Mouse (Mus musculus) kidney, postnatal 14 days (tissue): ENCODE results near the gene Relt.

Source experiments
- DNase-seq: peaks from one replicate; pipeline ENCODE4 v3.0.0; 2022; ENCODE audit warnings: mixed read lengths

Relt gene

DNA sequence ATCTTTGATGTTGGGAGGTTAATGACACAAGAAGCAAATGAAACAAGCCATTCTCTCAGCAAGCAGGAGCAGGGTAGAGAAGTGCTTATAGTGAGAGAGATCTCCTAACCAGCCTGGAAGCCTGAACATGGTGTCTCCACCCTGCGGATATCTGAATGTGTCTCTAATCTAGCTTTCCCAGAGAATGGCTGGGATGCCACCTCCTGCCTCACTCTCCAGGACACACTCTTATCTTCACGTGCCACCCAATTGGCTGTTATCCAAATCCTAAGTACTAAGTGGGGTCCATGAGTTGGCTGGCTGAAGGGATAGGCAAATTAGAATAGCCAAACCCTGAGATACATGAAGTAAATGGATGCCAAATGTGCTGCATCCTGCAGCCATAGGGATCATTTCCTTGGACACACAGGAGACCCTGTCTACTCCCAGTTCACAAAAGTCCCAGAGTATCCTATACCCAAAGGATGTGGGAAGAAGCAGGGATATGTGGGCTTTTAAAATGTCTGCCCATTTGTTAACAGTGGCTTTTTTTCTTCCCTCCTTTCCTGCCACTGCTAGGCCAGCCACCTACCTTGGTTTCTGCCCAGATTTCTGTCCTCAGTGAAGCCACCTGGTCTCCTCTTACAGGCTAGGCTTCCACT, 18.7 kb downstream of the Relt start:
- DNase-seq = no peak

DNA sequence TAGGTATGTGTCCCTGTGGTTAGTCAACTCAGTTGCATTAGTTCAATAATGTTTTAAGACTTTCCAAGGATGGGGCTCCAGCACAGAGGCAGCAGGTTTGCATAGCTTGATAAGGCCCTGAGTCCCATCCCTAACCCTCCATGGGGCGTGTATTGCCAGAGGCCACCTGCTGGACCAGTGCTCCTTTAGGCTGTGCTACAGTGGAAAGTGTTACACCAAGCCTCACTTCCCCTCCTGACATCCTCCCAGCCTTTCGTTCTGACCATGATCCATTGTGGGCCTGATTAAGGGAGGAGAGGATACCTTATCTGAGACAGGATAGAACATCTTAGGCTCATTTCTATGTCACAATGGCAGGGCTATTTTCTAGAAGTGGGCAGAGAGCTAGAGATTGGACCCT, 19.4 kb downstream of the Relt start:
- no peak for DNase-seq

DNA sequence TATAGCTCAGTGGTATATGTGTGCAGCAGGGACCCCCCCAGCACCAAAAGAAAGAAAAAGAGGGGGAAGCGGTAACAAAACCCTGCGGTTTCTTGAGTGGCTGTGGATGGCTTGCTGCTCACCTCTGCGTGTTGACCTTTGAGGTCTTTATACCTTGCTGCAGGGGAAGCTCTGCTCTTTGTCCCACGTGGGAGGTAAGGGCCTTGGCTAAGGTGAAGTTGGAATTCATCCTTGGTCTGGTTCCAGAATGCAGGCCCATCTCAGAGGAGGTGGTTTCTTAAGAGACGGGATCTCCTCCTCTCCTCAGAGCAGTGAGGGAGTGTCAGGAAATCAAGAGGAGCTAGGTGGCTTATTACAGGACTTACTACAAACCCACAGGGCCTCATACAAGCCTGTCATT, 21.1 kb downstream of the Relt start:
- peak; percentile 37 for DNase-seq

DNA sequence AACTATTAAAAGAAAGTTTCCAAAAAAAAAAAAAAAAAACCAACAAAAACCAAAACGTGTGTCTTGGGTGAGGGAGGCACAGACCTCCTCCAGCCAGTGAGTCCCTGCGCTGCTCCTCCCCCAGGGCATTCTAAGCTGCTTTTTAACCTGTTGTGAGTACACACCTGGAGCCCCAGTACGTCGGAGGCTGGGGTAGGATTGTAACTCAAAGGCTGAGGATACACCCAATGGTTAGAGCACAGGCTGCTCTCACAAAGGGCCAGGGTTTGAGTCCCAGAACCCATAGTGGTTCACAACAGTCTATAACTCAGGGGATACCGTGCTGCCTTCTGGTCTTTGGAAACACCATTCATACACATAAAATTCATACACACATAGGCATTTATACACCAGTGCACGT, 21.6 kb downstream of the Relt start:
- DNase-seq = no peak

DNA sequence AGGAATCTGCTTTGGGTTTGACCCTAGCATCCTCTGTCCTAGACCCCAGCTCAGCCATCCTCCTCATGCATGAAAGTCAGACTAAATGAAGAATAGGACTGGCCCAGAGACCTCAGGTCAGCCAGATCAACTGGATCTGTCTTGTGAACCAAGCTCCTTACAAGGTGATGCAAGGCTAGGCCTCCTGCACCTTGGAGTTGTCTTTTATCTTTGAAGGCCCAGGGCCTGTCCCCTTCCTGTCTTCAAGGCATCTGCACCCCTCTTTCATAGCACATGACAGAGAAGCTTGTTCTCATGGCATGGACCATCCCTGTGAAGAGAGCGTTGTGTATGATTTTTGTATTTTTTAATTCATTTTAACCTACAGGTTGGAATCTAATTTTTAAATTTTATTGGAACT, 22.3 kb downstream of the Relt start:
- no peak for DNase-seq

DNA sequence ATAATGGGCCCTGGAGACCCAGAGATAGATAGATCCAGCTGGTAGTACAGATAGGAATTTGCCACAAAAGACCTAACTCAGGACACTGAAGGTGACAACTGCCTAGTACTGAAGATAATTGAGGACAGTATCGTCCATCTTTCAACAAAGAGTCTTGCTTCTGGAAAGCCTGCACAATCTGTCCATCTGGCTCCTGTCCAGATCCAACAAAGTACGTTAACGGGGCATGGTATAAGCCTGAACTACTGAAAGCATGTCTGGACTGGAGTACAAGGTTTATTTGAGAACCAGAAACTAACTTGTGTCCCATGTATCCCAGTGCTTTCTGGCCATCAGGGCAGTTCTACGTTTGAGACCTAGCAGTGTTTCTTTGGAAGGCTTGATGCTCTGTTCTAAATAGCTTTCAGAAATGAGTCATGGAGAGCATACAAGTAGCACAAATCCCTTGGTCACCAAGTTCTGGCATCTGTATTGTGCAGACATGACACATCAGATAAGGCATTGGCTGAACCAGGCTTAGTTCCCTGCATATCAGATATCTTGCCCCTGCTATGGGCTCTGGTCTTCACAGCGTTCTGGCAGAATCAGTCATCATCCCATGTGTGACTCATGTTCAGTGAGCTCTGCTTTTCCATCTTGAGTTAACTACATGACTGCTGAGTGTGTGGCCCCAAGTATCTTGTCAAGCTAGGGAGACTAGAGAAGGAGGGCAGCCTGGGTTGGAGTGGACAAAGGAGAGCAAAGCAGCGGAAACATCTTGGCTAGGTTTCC, 23.4 kb downstream of the Relt start:
- no peak for DNase-seq

DNA sequence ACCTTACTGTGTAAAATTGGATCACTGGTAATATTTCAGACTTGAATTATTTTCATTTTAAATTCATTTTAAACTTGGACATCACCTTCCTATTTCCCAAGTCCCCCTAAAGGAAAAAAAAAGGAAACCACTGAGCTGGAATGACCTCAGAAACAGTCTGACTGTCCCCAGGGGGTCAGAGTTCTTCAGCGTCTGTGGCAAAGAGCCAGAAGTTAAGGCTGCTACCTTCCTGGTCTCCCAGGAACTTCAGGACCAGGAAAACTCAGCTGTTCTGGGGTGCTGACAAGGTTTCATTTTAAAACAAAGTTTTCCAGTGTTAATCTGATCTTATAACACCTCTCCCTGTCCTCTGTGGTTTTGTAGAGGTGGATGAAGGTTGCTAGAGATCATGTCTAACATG, 25.5 kb downstream of the Relt start:
- peak; percentile 59 for DNase-seq

DNA sequence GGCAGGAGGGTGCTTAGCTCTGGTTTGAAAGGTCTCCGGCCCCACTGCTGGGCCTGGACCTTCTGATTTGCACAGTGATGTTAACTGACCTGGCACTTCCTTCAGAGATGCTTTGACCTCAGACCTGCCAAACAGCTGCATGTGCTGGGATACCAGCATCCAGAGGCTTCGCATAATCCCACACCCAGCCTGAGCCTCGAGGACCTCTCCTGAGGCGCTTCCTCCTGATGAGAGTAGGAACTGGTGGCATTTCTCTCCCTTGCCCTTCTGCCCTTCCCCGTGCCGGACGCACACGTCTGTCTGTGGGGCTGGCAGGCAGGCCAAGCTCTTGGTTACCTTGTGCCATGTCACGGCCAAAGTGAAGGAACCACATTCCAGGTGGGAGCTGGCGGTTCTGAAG, 26.6 kb downstream of the Relt start:
- no peak for DNase-seq

DNA sequence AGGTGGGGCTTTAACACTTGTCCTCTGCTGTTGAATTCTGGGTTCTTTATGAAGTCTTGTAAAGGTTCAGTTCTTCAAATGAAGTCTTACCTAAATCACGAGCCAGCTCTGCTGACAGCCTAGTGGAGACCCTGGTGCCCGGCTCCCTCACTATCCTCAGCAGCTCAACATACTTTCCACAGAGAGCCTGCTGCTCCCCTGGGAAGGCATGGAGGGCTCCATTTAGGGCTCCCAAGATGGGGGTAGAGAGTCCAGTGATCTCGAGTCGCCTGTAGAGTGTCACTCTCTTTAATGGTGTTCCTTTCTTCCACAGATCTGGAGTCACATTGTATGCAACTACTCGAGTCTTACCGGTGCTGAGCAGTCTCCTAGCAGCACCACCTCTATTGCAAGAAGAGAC, 27.5 kb downstream of the Relt start:
- DNase-seq = no peak

DNA sequence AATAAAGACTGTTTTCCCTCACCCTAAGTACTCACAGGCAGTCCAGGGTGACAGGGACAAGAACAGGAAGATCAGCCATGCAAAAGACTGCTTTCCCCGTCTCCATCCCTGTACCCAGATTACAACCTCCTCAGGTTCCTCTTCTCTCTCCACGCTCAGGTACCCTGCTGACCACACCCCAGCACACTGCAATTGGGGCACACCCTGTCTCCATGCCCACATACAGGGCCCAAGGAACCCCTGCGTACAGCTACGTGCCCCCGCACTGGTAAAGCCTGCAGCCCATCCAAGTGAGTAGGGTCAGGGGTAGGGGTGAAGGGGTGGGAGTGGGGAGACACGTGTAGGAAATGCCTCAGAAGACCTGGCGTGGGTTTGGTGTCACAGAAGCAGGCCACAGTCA, 28.1 kb downstream of the Relt start:
- no peak for DNase-seq

DNA sequence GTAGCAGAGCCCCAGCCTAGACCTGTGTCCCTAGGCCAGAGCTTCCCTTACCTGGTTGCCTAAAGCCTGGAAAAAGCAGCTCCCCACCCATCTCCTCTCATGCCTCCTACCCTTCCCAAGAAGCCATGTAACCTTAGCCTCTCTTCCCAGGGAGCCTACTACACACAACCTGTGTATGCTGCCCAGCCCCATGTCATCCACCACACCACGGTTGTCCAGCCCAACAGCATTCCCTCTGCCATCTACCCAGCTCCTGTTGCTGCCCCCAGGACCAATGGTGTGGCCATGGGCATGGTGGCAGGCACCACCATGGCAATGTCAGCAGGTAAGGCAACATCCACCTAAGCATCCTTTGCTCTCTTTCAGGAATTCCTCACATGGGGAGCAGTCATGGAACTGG, 29.4 kb downstream of the Relt start:
- no peak for DNase-seq

DNA sequence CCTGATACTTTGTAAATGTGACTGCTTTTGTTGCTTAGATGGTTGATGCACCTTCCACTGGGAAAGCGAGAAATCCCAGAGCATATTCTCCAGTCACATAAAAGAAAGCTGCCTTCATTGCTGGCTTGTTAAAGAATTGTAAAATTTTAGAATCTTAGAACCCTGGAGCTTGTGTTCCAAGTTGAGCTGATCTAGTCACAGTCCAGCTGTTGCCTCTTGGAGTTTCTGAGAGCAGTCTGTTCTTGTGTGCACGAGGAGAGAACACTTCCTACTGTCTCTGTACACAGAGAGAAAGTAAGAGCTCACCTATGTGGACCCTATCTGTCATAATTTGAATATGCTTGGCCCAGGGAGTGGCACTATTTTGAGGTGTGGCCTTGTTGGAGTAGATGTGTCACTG, 34.7 kb downstream of the Relt start:
- no peak for DNase-seq

DNA sequence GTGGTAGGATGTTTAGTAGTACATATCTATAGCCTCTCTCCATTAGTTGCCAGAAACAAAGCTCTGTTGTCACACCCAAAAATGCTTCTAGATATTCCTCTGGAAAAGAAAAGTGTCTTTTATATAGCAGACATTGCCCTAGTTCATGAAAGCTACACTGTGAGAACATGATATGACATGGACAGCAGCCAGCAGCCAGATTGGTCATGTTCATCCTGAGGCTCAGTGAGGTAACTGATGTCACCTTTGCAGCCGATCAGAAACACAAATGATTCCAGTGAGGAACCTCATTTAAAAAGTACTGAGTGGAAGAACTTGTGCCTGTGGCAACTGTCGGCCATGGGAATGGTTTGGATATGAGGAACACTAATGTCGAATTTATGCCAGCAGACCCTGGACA, 38.6 kb downstream of the Relt start:
- DNase-seq = no peak

DNA sequence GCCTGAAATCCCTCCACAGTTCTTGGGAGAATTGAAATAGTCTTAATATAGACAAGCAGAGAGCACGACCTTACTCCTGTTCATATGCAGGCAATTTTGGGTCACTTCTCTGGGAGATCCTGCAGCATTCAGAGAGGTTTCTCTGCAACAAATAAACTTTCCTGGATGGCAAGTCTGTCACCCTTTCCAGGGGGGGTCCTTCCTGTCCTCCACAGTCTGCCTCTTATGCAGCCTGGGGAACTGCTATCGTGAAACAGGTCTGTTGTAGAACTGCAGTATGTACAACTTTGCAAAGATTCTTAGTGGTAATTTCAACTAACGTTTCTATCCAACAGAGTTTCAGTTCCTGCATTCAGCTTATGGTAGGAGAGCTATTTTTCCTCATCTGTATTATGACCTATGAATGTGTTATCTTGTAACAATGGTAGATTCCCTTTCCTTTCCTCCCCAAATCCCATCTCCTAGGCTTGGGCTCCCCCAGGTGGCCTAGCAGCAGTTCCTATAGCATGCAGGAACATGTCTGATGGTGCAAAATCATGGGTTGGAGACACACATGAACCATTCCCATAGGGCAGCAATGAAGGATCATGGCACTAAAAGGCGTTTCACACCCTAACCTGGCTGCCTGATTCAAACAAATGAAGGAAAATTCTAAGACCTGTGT, 44.7 kb downstream of the Relt start:
- DNase-seq = peak; percentile 14

DNA sequence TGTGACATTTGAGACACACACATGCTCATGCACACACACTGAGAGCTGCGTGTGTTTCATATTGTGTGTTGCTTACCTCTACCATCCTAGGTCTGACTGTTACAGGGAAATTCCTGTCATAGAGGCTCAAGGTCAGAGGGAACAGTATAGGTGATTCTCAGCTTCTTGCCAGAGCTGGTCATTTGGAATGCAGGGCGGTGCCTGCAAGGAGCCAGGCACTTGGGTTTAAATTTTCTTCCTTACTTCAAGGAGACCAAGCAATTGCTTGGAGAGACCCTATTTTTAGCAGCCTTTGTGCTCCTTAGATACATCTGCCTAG, 45.8 kb downstream of the Relt start:
- no peak for DNase-seq

DNA sequence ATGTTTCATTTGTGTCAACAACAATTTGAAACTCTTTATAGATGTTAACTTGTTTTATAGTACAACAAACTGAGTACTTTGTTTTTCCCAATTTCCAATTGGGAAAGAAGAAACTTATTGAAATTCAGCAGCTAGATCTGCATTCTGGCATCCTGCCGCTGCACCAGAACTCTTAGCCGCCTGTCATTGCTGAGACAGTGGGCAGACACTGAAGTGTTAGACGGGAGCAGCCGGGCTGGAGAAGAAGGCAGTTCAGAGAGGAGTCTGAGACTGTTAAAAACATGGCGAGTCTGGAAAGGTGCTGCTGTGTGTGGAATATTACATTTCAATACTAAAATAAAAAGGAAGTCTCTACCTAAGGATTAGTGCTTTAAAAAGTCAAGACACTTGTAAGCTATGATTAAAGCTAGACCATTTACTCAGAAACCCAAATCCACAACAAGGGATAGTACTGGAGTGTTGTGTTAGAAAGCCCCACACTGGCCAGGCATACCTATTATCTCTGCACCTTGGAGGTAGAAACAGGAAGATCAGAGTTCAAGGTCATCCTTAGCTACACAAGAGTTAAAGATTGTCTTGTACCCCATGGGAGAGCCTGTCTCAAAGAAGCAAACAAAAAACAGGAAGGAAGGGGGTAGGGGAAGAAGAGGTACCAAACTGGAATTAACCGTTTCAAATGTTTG, 46.3 kb downstream of the Relt start:
- no peak for DNase-seq

DNA sequence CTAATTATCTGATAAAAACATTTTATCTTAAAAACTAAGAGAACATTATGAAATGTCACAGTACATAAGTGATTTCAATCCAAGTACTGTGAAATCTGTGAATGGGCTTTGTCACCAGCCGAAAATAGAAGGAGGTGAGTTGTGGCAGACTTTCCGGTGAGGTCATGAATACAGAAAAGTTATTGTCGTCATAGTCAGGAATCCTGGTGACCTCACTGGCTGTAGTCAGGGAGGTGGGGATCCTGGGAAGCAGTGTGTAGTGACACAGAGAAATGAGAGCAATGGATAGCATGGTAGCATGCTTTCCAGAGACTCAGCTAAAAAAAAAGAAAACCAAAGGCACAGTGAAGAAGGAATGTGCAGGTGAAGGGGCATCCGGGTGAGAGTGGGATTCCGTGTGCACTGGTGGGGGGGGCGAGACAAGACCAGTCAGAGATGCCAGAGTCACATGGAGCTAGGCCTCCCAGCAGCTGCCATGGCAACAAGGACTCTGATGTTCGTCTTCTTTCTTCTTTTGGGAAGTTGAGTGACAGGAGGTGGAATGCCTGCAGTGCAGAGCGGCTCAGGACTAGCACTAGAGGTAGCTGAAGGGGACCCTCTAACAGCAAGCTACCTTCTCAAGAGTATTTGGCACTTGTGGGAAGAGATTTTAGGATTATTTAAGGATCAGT, 47.2 kb downstream of the Relt start:
- no peak for DNase-seq

DNA sequence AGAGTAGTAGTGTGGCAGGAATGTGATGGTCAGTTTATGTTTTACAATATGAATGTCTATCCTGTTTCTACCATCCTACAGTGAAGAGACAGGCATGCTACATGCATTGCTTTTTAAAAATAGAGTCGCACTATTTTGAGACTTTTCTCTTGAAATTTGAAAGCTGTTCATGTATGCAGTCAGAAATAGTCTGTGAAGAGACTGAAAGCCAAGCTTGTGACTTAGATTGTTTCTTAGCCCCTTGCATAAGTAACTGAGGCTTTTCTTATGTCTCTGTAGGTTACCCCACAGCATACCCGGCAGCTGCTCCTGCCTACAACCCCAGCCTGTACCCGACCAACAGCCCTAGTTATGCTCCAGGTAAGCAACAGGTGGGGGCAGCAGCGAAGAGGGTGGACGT, 50.6 kb downstream of the Relt start:
- DNase-seq = no peak

DNA sequence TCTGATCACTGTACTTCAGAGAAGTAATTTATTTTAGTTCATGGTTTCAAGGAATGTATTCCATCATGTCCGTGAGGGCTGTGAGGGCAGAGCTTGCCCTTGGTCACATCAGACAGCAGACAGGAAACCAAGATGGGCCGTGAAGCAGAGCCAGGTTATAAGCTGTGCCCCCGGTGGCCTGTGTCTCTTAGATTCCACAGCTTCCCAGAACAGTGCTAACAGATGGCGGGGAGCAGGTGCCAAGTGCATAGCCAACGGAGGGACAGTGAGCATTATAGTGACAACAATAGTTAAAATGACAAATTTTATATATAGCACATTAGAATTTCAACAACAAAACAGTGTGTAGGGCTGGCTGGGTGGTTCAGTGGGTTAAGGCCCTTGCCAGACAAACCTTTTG, 51.3 kb downstream of the Relt start:
- DNase-seq = no peak

DNA sequence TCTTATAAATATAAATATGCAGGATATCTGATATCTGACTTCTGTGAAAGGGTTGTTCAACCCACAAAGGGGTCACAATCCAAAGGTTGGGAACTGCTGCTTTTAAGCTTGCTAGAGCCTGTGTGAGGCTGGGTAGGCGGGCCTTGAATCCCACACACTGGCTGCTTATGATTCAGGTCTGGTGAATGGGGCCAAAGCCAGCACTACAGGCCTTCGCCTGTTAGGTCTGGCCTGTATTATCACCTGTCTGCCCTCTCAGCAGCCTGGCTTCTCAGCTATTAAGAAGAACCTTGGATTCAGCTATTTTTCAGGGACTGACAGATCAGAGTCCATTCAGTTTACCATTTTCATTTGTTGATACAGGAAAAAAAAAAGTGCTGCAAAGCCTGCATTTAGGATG, 57.9 kb downstream of the Relt start:
- DNase-seq = peak; percentile 23

DNA sequence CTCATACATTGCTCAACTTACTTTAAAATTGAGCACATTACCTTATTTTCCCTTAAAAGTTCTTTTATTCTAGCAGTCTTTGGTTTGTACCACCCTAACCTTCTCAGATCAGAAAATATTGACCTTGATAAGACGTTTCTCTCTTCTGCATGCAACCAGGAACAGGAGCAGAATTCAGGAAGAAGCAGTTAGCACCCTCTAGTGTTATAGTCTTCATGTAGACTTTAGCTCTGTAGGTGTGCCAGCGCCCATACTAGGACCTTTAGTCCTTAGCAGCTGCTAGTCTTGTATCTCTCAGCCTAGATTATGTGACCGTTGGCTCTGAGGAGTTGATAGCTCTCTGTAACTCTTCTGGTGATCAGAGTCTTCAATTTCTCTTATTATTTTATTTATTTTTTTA, 64.4 kb downstream of the Relt start:
- DNase-seq = peak; percentile 27
